Mouse (Mus musculus) MEL (cell line): Measurements from ENCODE around the gene H2-Eb2.

Source experiments
- CHD1 ChIP-seq: IDR thresholded peaks from 2 replicates; pipeline ENCODE4 v1.6.1; 2012; ENCODE audit warnings: low read depth, mild to moderate bottlenecking, inconsistent platforms, low read length, improper control_type of control experiment
- CTCF ChIP-seq, 3 experiments: IDR thresholded peaks in 2 of 3; conservative IDR thresholded peaks in 1 of 3; 2 replicates each; pipeline ENCODE4 v1.5.1; 2011 to 2012; ENCODE audit warnings: low read length in 3 of 3, low read depth in 2 of 3, mild to moderate bottlenecking in 2 of 3, improper control_type of control experiment in 1 of 3, inconsistent platforms in 1 of 3, mixed read lengths in 1 of 3, moderate library complexity in 1 of 3; ENCODE audit not compliant: control insufficient read depth in 1 of 3, insufficient read depth in 1 of 3, poor library complexity in 1 of 3, severe bottlenecking in 1 of 3
- E2F4 ChIP-seq: IDR thresholded peaks from 2 replicates; pipeline ENCODE4 v1.6.1; 2011; ENCODE audit warnings: low read depth, low read length, improper control_type of control experiment, borderline replicate concordance
- EP300 ChIP-seq, 2 experiments: IDR thresholded peaks; 2 replicates each; pipeline ENCODE4 v1.6.1; 2011; ENCODE audit warnings: improper control_type of control experiment in 2 of 2, low read length in 2 of 2, low read depth in 1 of 2, mild to moderate bottlenecking in 1 of 2
- MYB ChIP-seq: IDR thresholded peaks from 2 replicates; pipeline ENCODE4 v1.6.1; 2011; ENCODE audit warnings: mild to moderate bottlenecking, low read depth, low read length, improper control_type of control experiment
- MYC ChIP-seq: IDR thresholded peaks from 2 replicates; pipeline ENCODE4 v1.6.1; 2011; ENCODE audit warnings: low read depth, mild to moderate bottlenecking, low read length, improper control_type of control experiment, moderate library complexity
- POLR2A ChIP-seq, 2 experiments: IDR thresholded peaks; 2 replicates each; pipeline ENCODE4 v1.6.1; 2011 to 2012; ENCODE audit warnings: low read length in 2 of 2, mild to moderate bottlenecking in 2 of 2, control low read depth in 1 of 2, improper control_type of control experiment in 1 of 2, low read depth in 1 of 2, moderate library complexity in 1 of 2; ENCODE audit not compliant: control insufficient read depth in 1 of 2, insufficient read depth in 1 of 2, poor library complexity in 1 of 2
- POLR2AphosphoS5 ChIP-seq: IDR thresholded peaks from 2 replicates; pipeline ENCODE4 v1.6.1; 2012; ENCODE audit warnings: low read depth, borderline replicate concordance, mild to moderate bottlenecking, inconsistent platforms, low read length, moderate library complexity, mixed read lengths
- RAD21 ChIP-seq: IDR thresholded peaks from 2 replicates; pipeline ENCODE4 v1.6.1; 2011; ENCODE audit warnings: mild to moderate bottlenecking, low read depth, low read length, improper control_type of control experiment
- TCF12 ChIP-seq: IDR thresholded peaks from 2 replicates; pipeline ENCODE4 v1.6.1; 2014; ENCODE audit warnings: low read depth, mild to moderate bottlenecking, inconsistent platforms, low read length, improper control_type of control experiment, moderate library complexity
- UBTF ChIP-seq: IDR thresholded peaks from 2 replicates; pipeline ENCODE4 v1.6.1; 2012; ENCODE audit warnings: low read depth, mild to moderate bottlenecking, inconsistent platforms, low read length, improper control_type of control experiment, moderate library complexity, borderline replicate concordance; ENCODE audit not compliant: insufficient read depth
- ZMIZ1 ChIP-seq: IDR thresholded peaks from 2 replicates; pipeline ENCODE4 v1.6.1; 2012; ENCODE audit warnings: low read depth, mild to moderate bottlenecking, inconsistent platforms, low read length, improper control_type of control experiment, moderate library complexity

GRCm38 (mm10) chr17:34280499-34281038 lies 44.9 kb upstream of the H2-Eb2 start:
- TF ChIP-seq MYB (no peak), RAD21 (no peak), ZMIZ1 (no peak), POLR2A (IDR thresholded peaks at IDR 0.05; ENCODE audit: control insufficient read depth in 1 of 2, insufficient read depth in 1 of 2, low read depth in 1 of 2, low read length in 2 of 2, poor library complexity in 1 of 2) (no peak), CTCF (IDR thresholded peaks at IDR 0.05 in 2 of 3, conservative IDR thresholded peaks at IDR 0.05 in 1 of 3; ENCODE audit: control insufficient read depth in 1 of 3, insufficient read depth in 1 of 3, low read depth in 2 of 3, low read length in 3 of 3, poor library complexity in 1 of 3, severe bottlenecking in 1 of 3) (no peak), E2F4 (no peak), TCF12 (no peak), POLR2AphosphoS5 (no peak), MYC (no peak), EP300 (IDR thresholded peaks at IDR 0.05; ENCODE audit: low read depth in 1 of 2, low read length in 2 of 2) (no peak), CHD1 (no peak), UBTF (no peak)
